Mouse (Mus musculus) retina, postnatal 7 days (tissue): Measurements from ENCODE around the gene Prex1.

Source experiments
- DNase-seq: peaks from one replicate; pipeline ENCODE4 v3.0.0-alpha.2; 2012; ENCODE audit warnings: low read depth, low spot score

The Prex1 gene

GRCm38 (mm10) chr2:166560826-166561225 is 152.8 kb downstream of the Prex1 start:
- no peak for DNase-seq

- no peak for DNase-seq
These were observed 154.1 kb downstream of the Prex1 start for GRCm38 (mm10) chr2:166559531-166559930.

GRCm38 (mm10) chr2:166555508-166555907 is 158.1 kb downstream of the Prex1 start:
- DNase-seq: no peak

- no peak for DNase-seq
These were observed 159.5 kb downstream of the Prex1 start for GRCm38 (mm10) chr2:166554169-166554505.

DNA sequence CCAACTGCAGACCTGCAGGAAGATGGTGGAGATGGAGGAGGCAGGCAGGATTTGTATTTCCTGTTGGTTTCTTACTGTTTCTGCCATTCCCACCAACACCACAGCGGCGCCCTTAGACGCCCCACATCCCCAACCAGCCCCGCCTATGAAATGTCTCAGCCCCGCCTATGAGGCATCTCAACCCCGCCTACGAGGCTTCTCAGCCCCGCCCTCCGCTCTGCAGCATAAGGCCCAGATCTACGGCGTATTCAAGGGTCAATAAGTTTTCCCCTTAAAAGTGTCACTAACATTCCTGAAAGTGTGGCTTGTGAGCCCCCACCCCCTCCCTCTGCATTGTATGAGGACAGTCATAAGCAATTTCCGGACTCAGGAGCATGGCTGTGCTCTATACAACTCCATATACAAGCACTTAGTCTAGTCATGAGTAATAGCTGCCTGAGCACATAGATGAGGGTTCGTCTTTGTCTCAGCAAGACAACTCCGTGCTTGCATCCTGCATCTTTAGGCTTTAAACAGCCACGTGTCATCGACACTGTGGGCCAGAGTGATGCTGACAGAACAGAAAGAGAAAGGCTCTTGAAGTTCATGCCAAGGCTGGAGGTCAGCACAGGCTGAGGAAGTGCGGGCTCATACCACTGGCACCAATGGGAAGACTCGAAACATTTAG is 160.0 kb downstream of the Prex1 start:
- DNase-seq: no peak

DNA sequence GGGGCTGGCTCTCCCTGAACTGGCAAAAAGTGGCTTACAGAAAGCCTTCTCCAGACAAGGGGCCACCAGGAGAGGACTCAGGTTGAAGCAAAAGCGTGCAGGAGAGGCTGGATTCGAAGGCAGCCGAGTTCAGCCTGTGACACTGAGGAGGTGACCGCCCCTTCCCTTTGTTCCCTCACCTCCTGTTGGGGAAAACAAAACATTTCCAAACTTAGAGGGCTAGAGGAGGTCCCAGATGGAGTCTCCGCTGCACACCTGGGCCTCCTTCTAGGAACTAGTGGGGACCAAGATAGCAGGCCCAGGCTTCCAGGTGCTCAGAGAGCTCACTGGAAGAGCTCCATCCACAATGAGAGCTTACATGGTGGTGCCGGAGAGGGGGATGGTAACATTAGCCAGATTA is 161.0 kb downstream of the Prex1 start:
- DNase-seq: no peak

- no peak for DNase-seq
These were observed 161.7 kb downstream of the Prex1 start for GRCm38 (mm10) chr2:166551831-166552498.

DNA sequence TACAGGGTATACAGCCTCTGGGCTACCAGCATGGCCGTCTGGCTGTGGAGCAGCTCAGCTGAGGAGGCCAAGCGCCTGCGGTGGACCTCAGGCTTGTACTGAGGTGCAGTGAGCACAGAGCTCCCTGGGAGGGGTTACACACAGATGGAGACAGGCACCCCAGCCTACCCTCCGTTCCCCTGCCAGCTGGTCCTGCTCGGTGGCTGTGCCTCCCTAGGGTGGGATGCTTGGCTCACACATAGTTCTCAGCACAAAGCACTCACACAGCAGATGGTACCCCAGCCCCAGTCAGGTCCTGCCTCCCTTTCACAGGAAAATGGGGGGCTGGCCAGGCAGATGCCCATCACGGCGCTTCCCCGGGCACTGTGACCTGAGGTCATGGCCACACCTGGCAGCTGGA is 163.8 kb downstream of the Prex1 start:
- DNase-seq: no peak

- DNase-seq: no peak
These were observed 164.6 kb downstream of the Prex1 start for GRCm38 (mm10) chr2:166549069-166549468.

GRCm38 (mm10) chr2:166545580-166545979 is 168.1 kb downstream of the Prex1 start:
- no peak for DNase-seq

DNA sequence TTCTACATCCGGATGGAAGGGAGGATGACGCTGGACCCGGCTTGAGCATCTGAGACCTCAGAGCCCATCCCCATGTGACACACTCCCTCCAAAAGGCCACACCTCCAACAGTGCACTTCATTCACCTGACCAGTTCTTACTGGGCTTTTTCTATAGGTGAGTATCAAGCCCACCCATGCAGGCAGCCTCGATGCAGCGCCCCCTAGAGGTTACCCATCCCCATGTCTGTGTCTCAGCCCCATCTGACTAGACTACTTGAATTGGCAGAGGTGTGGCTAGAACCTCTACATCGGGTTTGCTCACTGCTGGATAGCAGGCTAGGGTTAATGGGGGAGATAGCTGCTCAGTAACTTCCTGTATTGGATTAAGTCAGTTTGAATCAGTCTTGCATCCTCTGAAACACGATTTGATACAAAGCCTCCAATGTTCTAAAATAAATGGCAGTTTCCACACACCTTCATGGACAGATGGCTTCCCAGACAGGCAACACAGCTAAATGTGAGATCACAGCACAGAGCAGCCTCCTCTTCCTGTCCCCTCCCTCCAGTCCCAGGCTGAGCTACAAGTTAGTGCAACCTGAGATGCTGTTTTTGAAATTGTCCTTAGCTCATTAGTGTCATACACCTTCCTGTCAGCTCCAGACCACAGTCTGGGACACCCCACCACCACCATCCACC is 168.9 kb downstream of the Prex1 start:
- no peak for DNase-seq

DNA sequence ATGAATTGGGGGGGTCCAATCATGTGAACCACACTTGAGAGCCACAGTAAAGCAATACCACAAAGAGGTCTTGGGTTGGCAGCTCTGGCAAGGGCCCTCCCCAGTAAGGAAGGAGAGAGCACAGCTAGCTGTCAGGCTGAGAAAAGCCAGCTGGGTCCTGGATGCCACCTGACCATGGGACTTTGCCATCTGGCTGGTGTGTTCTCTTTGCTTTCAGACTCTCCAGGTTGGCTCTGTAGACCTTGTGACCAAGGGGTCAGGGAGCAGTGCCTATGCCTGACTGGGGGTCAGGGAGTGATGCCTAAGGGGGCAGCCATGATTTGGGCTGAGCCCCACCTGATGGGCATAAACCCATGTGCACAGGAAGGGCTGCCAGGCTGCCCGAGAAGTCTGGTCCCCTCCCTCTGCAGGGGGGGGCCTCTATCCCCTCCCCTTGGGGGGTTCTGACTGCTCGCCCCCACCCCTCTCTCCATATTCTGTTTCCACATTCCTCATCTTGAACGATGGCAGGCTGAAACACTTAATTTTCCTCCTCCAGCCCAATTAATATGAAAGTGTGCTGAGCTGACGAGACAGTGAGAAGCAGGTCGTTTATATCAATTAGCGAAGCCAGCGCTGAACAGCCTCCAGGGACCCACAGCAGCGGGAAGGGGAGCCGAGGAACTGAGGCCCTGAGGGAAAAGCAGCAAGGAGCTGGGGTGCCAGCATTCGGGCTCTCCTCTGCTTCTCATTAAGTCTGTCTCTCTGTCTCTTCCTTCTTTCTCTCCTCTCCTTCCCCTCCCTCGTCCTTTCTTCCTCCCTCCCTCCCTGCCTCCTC is 172.3 kb downstream of the Prex1 start:
- no peak for DNase-seq

DNA sequence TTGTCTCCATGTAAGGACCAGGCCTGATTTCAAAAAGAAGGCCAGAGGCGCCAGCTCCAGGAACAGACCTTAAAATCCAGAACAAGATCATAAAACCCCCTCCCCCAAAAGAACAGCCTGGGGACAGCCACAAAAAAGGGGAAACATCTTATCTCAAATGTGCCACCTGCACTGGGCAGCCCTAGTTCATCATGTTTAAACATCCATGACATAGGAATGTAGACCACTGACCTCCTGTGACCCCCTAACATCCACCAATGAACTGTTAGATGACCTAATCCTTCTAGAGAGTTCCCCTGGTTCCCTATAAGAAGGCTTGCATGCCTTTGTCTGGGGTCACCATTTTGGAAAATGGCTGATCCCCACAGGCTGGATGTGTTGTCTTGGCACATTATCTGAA is 173.4 kb downstream of the Prex1 start:
- DNase-seq: no peak

GRCm38 (mm10) chr2:166536896-166537295 is 176.7 kb downstream of the Prex1 start:
- DNase-seq: no peak

GRCm38 (mm10) chr2:166535519-166535918 is 178.1 kb downstream of the Prex1 start:
- no peak for DNase-seq

- DNase-seq: no peak
These were observed 187.4 kb downstream of the Prex1 start for GRCm38 (mm10) chr2:166526204-166526603.

DNA sequence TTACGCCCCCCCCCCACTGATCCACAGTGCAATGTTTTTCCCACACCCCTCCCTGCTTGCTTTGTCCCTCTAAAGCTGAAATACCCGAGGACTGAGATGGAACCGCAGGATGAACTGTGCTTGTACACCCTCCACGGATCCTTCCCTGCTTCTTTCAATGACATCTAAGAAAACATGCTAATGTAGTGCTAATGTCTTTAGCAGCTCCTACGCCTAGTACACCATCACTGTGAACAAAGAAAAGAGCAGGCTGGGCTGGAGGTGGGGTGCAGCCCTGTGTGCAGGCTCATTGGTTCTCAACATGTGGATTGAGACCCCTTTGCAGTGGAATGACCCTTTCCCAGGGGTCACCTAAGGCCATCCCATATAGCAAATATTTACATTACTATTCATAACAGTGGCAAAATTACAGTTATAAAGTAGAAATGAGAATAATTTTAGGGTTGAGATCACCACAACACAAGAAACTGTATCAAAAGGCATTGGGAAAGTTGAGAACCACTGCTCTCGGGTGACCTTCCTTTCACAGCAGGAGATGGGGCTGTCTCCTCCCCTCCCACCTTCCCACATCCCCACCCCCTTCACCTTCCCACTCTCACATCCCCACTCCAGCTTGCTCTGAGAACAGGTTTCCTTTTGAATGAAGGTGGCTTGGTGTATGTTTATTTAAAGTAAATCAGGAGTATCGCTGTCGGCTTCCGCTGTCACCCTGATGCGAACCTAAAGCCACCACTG is 190.3 kb downstream of the Prex1 start:
- DNase-seq: no peak

GRCm38 (mm10) chr2:166522612-166523120 is 191.0 kb downstream of the Prex1 start:
- no peak for DNase-seq

GRCm38 (mm10) chr2:166521878-166522611 is 191.6 kb downstream of the Prex1 start:
- DNase-seq: no peak

DNA sequence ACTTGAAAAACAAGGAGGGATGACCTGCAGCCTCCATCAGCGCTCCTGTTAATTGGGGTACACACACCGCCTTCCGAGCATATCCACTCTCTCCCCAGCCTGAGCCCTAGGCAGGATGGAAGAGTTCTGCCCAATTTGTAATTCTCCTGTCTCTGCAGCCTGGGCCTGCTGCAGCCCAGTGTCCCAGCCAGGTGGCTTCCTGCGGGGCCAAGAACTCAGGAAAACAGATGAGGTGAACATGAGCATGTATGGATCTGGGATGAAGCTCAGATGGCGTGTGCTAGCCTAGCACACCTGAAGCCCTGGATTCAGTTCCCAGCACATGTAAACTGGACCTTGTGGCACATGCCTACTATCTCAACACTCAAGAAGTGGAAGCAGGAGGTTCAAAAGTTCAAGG is 192.2 kb downstream of the Prex1 start:
- DNase-seq: no peak

DNA sequence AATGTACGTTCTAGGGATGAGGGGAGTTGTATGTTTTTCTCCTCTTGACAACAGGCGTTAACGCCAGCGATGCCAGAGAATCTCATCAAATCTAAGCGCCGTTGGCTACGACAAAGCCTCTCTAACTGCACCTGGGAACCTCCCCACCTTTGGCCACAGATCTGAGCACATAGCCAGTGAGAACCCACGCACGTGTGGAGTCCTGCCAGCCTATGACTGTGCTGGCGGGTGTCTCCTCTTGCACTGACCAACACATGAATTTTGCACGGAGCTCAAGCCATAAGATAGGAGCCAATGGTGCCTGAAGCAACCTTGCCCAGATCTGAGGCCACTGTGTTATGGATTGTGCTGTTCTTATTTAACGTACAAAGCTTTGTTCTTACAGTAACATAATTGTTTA is 193.1 kb downstream of the Prex1 start:
- DNase-seq: no peak
